Mouse (Mus musculus): ENCODE results near the gene Dclre1b.

GRCm38 (mm10) chr3:103850644-103851363 is 41.6 kb upstream of the Dclre1b start:
- no peak for TF ChIP-seq CTCF (IDR thresholded peaks at IDR 0.05; ENCODE audit: borderline replicate concordance, insufficient read depth, low read length)
- no peak for TF ChIP-seq POLR2A (IDR thresholded peaks at IDR 0.05; ENCODE audit: low read depth, low read length)
